Mouse (Mus musculus): ENCODE measurements around the gene L1cam.

DNA sequence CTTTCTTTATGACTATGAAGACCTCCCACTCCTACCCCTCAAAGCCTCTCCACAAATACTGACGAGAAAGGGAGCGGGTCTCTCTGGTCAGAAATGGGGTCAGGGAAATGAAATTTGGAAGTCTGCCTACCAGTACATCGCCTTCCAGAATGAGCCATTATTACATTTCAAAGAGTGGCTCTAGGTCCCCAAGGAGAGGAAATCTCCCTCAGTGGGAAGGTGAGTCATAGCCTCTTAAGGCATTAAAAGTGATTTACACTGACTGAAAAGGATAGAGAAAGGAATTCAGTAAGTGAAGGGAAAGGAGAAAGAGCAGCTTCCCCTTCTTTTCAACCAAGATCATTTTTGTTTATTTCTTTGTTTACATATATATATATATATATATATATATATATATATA, 59.2 kb downstream of the L1cam start:
- TF ChIP-seq CTCF (IDR thresholded peaks at IDR 0.05; ENCODE audit: control insufficient read depth, insufficient read depth, insufficient read length) (no peak), MYOD1 (IDR thresholded peaks at IDR 0.05; ENCODE audit: control insufficient read depth, insufficient read length, low read depth) (no peak), CEBPB (IDR thresholded peaks at IDR 0.05; ENCODE audit: low read depth) (no peak), MAX (IDR thresholded peaks at IDR 0.05) (no peak), MYOG (IDR thresholded peaks at IDR 0.05; ENCODE audit: control insufficient read depth, extremely low read depth, insufficient read length) (no peak), USF1 (IDR thresholded peaks at IDR 0.05; ENCODE audit: low read depth) (no peak)

Measured in C2C12 (cell line).